Mouse (Mus musculus): ENCODE results near the gene Cd248. TPM values are rescaled to one million over a fixed set of nuclear protein-coding genes. Genes with fewer than 3 reads are reported as not detected.

The Cd248 gene
- polyA plus RNA-seq, 1 experiment from 2014 or later: 26.4 TPM

DNA sequence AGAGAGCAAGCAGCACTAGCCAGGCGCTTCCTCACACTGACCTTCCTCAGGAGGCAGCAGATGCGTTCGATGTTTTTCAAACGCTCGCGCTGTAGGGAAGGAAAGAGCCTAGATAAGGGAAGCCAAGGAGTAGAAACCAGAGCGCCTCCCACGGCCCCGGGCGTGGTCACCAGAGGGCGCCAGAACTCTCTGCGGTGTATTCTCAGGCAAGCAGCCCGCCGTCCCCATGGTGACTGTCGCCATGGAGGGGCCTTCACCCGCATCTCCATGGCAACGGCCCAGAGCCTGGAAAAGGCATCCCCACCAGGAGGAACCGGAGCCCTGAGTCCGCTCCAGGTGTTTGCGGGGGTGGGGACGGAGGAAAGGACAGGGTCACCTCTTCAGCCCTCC, 26.4 kb downstream of the Cd248 start:
- DNase-seq (ENCODE audit: low spot score) (peak; percentile 93), ATAC-seq (ENCODE audit: low FRiP score) (peak; percentile 51)
- peak overlapping the region; percentile 69 for H3K4me3 ChIP-seq (replicated peaks; ENCODE audit: low read length)
- peaks cover 52% of the 10 kb centered on the region for H3K4me1 ChIP-seq (replicated peaks; ENCODE audit: control insufficient read depth, insufficient read depth, low read length)
- under 1% methylated on average over 20 of the region's 21 CpGs for WGBS
- peak overlapping the region; percentile 56 for H3K4me2 ChIP-seq (replicated peaks)
- H3K9ac ChIP-seq: peak overlapping the region; percentile 99
- no peaks in the 10 kb centered on the region for H3K27me3 ChIP-seq (ENCODE audit: control insufficient read depth, insufficient read depth, low read length)
- H3K36me3 ChIP-seq (replicated peaks; ENCODE audit: control insufficient read depth, insufficient read depth): peaks cover 40% of the 10 kb centered on the region
- no peaks in the 10 kb centered on the region for H3K9me3 ChIP-seq (ENCODE audit: control insufficient read depth, low read length)
- peak overlapping the region; percentile 96 for H3K27ac ChIP-seq

DNA sequence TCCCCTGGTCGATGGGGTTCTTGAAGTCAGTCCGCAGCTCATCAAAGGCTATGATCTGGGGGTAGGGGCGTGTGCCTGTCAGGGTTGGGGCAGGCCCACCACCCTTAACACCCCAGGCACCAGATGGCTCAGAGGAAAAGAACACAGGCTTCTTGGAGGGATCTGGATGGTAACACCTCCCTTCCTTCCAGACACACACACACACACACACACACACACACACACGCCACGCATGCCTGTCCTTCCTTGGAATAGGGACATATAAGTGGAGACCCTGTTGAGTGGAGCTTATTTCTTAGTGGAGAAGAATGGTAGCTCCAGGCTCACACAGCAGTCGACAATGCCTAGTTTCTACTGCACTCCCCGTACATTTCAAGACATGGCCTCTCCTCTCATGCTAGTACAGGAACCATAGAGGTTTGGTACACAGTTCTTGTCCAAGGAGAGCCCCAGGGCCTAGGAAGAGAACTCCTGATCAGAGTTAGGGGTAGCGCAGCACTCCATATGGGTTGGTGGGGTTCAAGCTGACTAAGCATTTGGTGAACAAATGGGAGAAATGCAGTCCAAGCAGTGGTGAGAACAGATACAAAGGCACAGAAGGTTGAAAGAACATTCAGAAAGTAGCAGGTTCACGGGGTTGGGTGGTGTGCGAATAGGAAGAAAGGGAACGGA, 27.0 kb downstream of the Cd248 start:
- no peaks in the 10 kb centered on the region for H3K27me3 ChIP-seq (ENCODE audit: control insufficient read depth, insufficient read depth, low read length)
- peaks cover 49% of the 10 kb centered on the region for H3K4me1 ChIP-seq (replicated peaks; ENCODE audit: control insufficient read depth, insufficient read depth, low read length)
- H3K9ac ChIP-seq: peak overlapping the region; percentile 99
- no peaks in the 10 kb centered on the region for H3K9me3 ChIP-seq (ENCODE audit: control insufficient read depth, low read length)
- no peak for ATAC-seq (ENCODE audit: low FRiP score)
- peak overlapping the region; percentile 56 for H3K4me2 ChIP-seq (replicated peaks)
- WGBS: 26% methylated on average over 11 of the region's 11 CpGs
- peaks cover 46% of the 10 kb centered on the region for H3K36me3 ChIP-seq (replicated peaks; ENCODE audit: control insufficient read depth, insufficient read depth)
- peak overlapping the region; percentile 96 for H3K27ac ChIP-seq
- DNase-seq (ENCODE audit: low spot score): no peak
- peak overlapping the region; percentile 69 for H3K4me3 ChIP-seq (replicated peaks; ENCODE audit: low read length)

DNA sequence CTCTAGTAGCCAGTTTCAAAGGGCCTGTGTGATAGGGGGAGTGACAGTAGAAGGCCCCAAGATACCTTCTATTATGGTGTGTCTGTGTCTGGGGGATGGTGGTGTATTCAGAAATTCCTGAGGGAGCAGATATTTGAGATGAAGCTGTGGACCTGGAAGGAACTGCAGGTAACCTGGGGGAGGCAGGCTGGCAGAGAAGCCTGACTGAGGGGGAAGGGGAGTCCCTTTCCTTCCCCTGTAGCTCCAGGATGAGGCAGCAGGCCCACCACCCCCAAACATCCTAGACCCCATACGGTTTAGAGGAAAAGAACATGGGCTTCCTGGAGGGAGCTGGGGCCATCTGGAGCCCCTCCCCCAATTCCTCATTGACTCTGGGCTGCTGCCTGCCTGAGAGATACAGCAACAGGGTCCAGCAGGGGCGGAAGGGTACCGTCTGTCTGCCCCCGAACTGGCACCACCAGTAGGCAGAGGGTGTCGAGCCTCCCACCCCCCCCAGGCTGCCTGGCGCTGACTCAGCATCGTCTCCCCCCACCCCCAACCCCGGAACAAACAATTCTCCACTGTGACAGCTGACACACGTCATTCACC, 28.1 kb downstream of the Cd248 start:
- no peak for ATAC-seq (ENCODE audit: low FRiP score)
- peak overlapping the region; percentile 99 for H3K9ac ChIP-seq
- H3K4me2 ChIP-seq (replicated peaks): peak overlapping the region; percentile 56
- 6% methylated on average over 9 of the region's 9 CpGs for WGBS
- peak overlapping the region; percentile 96 for H3K27ac ChIP-seq
- no peaks in the 10 kb centered on the region for H3K9me3 ChIP-seq (ENCODE audit: control insufficient read depth, low read length)
- no peaks in the 10 kb centered on the region for H3K27me3 ChIP-seq (ENCODE audit: control insufficient read depth, insufficient read depth, low read length)
- H3K4me3 ChIP-seq (replicated peaks; ENCODE audit: low read length): peak overlapping the region; percentile 69
- DNase-seq (ENCODE audit: low spot score): no peak
- H3K4me1 ChIP-seq (replicated peaks; ENCODE audit: control insufficient read depth, insufficient read depth, low read length): peaks cover 49% of the 10 kb centered on the region
- peaks cover 48% of the 10 kb centered on the region for H3K36me3 ChIP-seq (replicated peaks; ENCODE audit: control insufficient read depth, insufficient read depth)

DNA sequence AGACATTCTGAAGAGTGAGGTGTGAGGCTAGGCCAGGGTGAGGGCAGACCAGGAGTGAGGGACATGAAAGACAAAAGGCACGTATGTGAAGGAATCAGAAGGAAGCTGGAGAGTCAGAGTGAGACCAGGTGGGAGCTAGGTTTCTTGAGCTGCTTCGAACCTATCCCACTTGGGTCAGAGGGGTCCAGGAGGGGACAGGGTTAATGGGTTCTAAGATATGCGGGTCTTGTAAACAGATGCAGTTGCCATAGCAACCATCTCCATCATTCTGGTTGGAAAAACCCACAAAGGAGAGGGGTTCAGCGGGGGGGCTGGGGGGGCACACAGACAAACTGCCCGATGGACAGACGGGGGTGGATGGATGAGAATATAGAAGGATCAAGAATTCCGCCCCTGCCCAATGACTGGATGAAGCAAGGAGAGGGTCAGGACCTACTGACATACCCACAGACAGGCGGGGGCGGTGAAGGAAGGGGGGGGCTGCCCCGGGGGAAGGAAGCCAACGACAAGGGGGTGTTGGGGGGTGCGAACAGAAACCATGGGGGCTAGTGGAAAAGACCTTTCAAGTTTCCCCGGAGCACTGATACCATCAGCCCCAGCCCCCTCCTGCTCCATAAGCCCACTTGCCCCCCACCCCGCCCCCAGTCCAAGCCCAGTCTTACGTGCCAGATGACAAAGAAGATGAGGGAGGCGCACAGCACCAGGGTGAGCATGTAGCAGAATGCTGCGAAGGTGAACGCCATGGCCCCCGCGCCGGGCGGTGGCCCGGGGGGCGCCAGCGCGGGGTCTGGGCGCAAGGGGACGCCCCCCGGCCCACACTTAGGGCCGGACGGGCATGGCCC, 29.9 kb downstream of the Cd248 start:
- Histone ChIP-seq H3K9ac (peak overlapping the region; percentile 99), H3K27me3 (ENCODE audit: control insufficient read depth, insufficient read depth, low read length) (no peaks in the 10 kb centered on the region), H3K27ac (peak overlapping the region; percentile 96), H3K4me2 (replicated peaks) (peak overlapping the region; percentile 56), H3K4me3 (replicated peaks; ENCODE audit: low read length) (peak overlapping the region; percentile 69), H3K4me1 (replicated peaks; ENCODE audit: control insufficient read depth, insufficient read depth, low read length) (peaks cover 49% of the 10 kb centered on the region), H3K9me3 (ENCODE audit: control insufficient read depth, low read length) (no peaks in the 10 kb centered on the region), H3K36me3 (replicated peaks; ENCODE audit: control insufficient read depth, insufficient read depth) (peaks cover 48% of the 10 kb centered on the region)
- peak; percentile 15; the same call in 1 of the 2 replicates for ATAC-seq (ENCODE audit: low FRiP score)
- DNase-seq (ENCODE audit: low spot score): peak; percentile 58
- 1% methylated on average over 28 of the region's 31 CpGs for WGBS

DNA sequence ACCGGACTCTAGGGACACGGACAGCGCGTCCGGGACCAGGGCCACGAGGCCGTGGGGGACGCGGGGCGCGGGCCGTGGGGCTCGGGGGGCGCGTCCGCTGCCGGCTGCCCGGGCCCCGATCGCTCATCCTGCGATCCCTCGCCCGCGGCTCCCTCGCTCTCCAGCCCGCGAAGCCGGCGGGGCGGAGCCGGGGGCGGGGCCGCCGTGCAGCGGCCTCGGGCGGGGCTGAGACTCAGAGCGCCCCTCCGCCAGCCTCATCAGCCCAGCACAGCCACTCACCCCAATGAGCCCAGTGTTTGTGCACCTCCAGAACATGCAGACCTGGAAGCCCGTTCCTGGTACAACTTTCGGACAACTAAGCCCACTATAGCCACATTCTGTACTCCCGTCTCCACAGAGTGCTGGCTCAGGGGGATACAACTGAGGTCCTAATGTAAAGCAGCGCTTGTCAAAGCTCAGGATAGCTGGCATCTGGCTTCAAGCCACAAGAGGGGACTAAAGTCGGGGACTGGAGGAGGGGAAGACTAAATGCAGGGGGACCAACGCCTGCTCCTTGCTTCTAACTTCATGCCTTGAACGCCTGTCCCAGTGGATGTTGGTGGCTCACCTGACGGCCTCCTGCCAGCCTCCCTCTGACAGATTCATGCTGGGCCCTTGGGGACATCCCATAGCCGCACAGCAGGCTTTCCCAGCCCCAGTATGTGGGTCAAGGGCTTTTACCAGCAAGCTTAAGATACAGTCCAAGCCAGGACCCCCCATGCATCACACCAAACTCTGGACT, 30.7 kb downstream of the Cd248 start, which contains the start of gene Cnih2:
Gene Cnih2, minus strand, starts transcription at position 159 of the 781 bp plus-strand sequence.
- WGBS: 1% methylated on average over 21 of the region's 48 CpGs
- ATAC-seq (ENCODE audit: low FRiP score): peak; percentile 70
- peaks cover 43% of the 10 kb centered on the region for H3K4me1 ChIP-seq (replicated peaks; ENCODE audit: control insufficient read depth, insufficient read depth, low read length)

DNA sequence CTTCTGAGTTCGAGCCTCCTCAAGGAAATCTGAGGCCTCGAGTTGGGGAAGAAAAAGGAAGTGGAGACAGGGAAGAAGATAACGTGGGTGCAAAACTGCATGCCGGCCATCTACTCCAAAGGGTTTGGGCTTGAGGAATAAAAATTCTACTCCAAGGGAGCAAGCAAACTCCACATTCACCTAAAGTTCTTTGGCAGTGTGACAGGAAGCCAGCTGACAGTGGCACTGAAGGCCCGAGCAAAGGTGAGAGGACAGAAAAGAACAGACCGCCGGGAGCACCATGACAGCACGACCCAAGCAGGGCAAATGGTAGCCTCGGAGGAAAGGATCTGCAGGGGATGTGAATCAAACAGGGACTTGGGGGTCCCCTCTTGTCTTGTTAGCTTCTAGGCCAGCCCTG, 38.2 kb downstream of the Cd248 start:
- H3K36me3 ChIP-seq (replicated peaks; ENCODE audit: control insufficient read depth, insufficient read depth): peaks cover 77% of the 10 kb centered on the region
- H3K4me3 ChIP-seq (replicated peaks; ENCODE audit: low read length): peak overlapping the region; percentile 62
- peak overlapping the region; percentile 92 for H3K4me2 ChIP-seq (replicated peaks)
- ATAC-seq (ENCODE audit: low FRiP score): no peak
- H3K27me3 ChIP-seq (ENCODE audit: control insufficient read depth, insufficient read depth, low read length): no peaks in the 10 kb centered on the region
- no peaks in the 10 kb centered on the region for H3K9me3 ChIP-seq (ENCODE audit: control insufficient read depth, low read length)
- H3K4me1 ChIP-seq (replicated peaks; ENCODE audit: control insufficient read depth, insufficient read depth, low read length): peaks cover 7% of the 10 kb centered on the region
- H3K27ac ChIP-seq: peak overlapping the region; percentile 94
- DNase-seq (ENCODE audit: low spot score): no peak
- peak overlapping the region; percentile 91 for H3K9ac ChIP-seq
- WGBS: 24% methylated on average over 9 of the region's 9 CpGs

More for the DNA sequence above, 30.7 kb downstream of the Cd248 start, which contains the start of gene Cnih2:
- Histone ChIP-seq H3K4me3 (replicated peaks; ENCODE audit: low read length) (peak within 1 kb of the TSS; percentile 69), H3K27me3 (ENCODE audit: control insufficient read depth, insufficient read depth, low read length) (no peaks in the 10 kb centered on the region), H3K4me2 (replicated peaks) (peak within 1 kb of the TSS; percentile 56), H3K36me3 (replicated peaks; ENCODE audit: control insufficient read depth, insufficient read depth) (peaks cover 48% of the 10 kb centered on the region), H3K9ac (peak within 1 kb of the TSS; percentile 99), H3K9me3 (ENCODE audit: control insufficient read depth, low read length) (no peaks in the 10 kb centered on the region), H3K27ac (peak within 1 kb of the TSS; percentile 96)
- DNase-seq (ENCODE audit: low spot score): peak; percentile 79

DNA sequence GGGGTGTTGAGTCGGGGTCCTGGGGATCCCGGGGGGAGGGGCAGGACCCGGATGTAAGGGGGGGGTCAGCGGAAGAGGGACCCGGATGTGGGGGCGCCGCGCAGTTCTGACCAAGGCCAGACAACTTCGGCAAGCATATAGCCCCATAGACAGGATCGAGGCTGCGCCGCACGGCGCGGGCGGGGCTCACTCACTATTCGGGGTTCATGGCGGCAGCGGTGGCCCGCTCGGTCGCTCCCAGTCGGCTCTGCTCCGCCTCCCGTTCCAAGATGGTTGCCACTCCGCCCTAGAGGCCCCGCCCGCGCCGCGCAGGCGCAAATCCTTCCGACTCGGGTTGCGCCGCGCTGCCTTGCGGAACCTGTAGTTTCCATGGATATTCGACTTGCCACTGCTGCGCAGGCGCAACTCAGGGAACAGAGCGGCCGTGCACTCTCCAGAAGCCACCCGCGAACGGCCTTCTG, 38.9 kb downstream of the Cd248 start, which contains the start of gene Rab1b:
Gene Rab1b, minus strand, starts transcription at position 342 of the 461 bp plus-strand sequence.
- peak; percentile 95 for ATAC-seq (ENCODE audit: low FRiP score)
- Histone ChIP-seq H3K9me3 (ENCODE audit: control insufficient read depth, low read length) (no peaks in the 10 kb centered on the region), H3K27ac (peak within 1 kb of the TSS; percentile 94), H3K4me2 (replicated peaks) (peak within 1 kb of the TSS; percentile 92), H3K4me3 (replicated peaks; ENCODE audit: low read length) (peak within 1 kb of the TSS; percentile 62), H3K4me1 (replicated peaks; ENCODE audit: control insufficient read depth, insufficient read depth, low read length) (peaks cover 7% of the 10 kb centered on the region), H3K9ac (peak within 1 kb of the TSS; percentile 91), H3K27me3 (ENCODE audit: control insufficient read depth, insufficient read depth, low read length) (no peaks in the 10 kb centered on the region), H3K36me3 (replicated peaks; ENCODE audit: control insufficient read depth, insufficient read depth) (peaks cover 77% of the 10 kb centered on the region)
- DNase-seq (ENCODE audit: low spot score): peak; percentile 99
- 1% methylated on average over 41 of the region's 46 CpGs for WGBS

DNA sequence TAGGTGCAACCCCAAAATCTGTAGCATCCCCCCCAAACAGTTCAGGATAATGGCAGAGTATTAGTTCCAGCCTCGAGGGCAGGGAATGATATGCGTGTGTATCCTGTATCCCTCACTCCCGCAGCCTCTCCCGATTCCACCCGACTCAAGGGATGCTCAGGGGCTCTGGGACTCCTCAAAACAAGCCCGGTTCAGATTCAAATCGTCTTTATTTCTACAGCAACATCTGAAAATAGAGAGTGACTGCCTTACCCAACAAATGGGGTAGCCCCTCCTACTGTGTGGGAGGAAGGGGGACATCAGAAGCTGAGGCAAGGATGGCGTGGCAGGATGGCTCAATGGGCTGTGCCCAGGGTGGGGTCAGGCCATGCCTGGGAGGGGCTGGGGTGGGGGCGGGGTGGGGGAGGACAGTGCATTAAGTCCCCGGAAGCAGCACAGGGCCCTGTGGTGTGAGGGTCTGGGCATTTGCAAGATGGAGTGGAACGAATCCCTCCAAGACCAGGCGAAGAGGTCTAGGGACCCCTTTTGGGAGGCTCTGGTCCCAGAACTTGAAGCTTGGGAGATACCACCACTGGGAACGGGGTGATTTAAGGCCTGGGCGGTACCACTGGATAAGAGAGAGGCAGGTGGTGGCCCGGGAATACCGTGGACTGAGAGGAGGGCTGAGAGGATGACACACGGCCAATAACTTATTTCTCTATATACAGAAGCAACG, 39.8 kb downstream of the Cd248 start:
- Histone ChIP-seq H3K4me2 (replicated peaks) (no peak overlapping the region), H3K27ac (no peak overlapping the region), H3K9me3 (ENCODE audit: control insufficient read depth, low read length) (no peaks in the 10 kb centered on the region), H3K9ac (no peak overlapping the region), H3K27me3 (ENCODE audit: control insufficient read depth, insufficient read depth, low read length) (no peaks in the 10 kb centered on the region), H3K36me3 (replicated peaks; ENCODE audit: control insufficient read depth, insufficient read depth) (peaks cover 77% of the 10 kb centered on the region), H3K4me3 (replicated peaks; ENCODE audit: low read length) (no peak overlapping the region), H3K4me1 (replicated peaks; ENCODE audit: control insufficient read depth, insufficient read depth, low read length) (peaks cover 7% of the 10 kb centered on the region)
- 76% methylated on average over 18 of the region's 18 CpGs for WGBS
- no peak for DNase-seq (ENCODE audit: low spot score)
- no peak for ATAC-seq (ENCODE audit: low FRiP score)

Measured in hindbrain, embryonic 14.5 days (tissue).